Mouse (Mus musculus) embryonic fibroblast, embryonic 13.5 days (primary cell): ENCODE measurements around the gene Fkbp9.

Experiments
- CTCF ChIP-seq: IDR thresholded peaks from 2 replicates; pipeline ENCODE4 v1.5.1; 2011; ENCODE audit warnings: mild to moderate bottlenecking, control low read depth, low read length, moderate library complexity, borderline replicate concordance; ENCODE audit not compliant: insufficient read depth
- POLR2A ChIP-seq: IDR thresholded peaks from 2 replicates; pipeline ENCODE4 v1.6.1; 2011; ENCODE audit warnings: low read depth, mild to moderate bottlenecking, control low read depth, low read length, moderate library complexity

DNA sequence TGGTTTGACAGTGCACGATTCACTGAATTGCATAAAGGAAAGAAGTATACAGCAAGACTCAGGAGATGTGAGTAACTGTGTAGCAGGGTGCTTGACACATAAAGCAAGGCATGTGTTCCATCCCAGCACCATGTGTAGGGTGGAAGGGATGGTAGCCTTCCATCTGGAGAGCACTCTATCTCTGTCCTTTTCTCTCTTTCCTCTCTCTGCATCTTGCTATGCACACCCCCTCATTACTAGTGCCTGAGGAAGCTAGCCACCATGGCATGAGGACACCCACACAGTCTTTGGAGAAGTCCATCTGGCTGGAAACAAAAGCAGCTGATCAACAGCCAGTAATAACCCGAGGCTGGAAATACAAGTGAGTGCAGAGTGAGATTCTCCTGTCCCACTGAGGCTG is 25.7 kb upstream of the Fkbp9 start:
- TF ChIP-seq POLR2A (no peak), CTCF (no peak)
